Mouse (Mus musculus): ENCODE results near the gene Mepe. TPM values are rescaled to one million over a fixed set of nuclear protein-coding genes. Genes with fewer than 3 reads are reported as not detected.

Gene Mepe
- total and polyA plus RNA-seq, 3 experiments = not detected

- no peak for ATAC-seq (ENCODE audit: extremely low read depth, insufficient number of reproducible peaks, low FRiP score, poor library complexity, severe bottlenecking)
- peaks cover 53% of the 10 kb centered on the region for H3K9me3 ChIP-seq (replicated peaks)
- no peak for DNase-seq (ENCODE audit: low spot score)
- no peaks in the 10 kb centered on the region for H3K36me3 ChIP-seq (replicated peaks)
- H3K27me3 ChIP-seq (ENCODE audit: insufficient read depth, low read length) = no peaks in the 10 kb centered on the region
- no peaks in the 10 kb centered on the region for H3K4me1 ChIP-seq (ENCODE audit: insufficient read depth, low read depth, low read length)
- TF ChIP-seq TAL1 (conservative IDR thresholded peaks at IDR 0.05; ENCODE audit: low read depth, low read length) (no peak), GATA2 (IDR thresholded peaks at IDR 0.05; ENCODE audit: borderline replicate concordance, low read depth, low read length) (no peak), GATA1 (IDR thresholded peaks at IDR 0.05; ENCODE audit: borderline replicate concordance, low read length) (no peak), CTCF (IDR thresholded peaks at IDR 0.05; ENCODE audit: low read depth, low read length) (no peak), POLR2AphosphoS5 (IDR thresholded peaks at IDR 0.05; ENCODE audit: insufficient replicate concordance, low read depth, low read length) (no peak)
- H3K4me3 ChIP-seq (ENCODE audit: low read depth, low read length) = no peak overlapping the region
These were observed 15.3 kb downstream of the Mepe start for GRCm38 (mm10) chr5:104340513-104340829.

DNA sequence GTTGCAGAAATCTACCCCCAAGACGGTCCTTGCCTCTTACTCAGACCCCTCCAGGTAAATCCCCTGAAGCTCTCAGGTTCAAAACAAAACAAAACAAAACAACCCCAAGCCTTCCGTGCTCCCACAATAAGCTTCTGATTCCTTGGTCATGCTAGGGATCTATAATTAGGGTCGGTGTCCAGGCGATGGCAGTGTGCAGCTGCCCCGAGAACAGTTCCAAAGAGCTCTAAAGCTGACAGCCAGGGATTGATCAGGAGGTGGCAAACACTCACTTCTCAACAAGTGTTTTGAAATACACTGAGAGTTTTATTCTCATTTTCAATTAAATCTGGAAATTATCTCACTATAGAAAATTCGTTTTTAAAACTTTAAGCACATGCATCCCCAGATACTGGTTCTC is 17.8 kb downstream of the Mepe start:
- DNase-seq (ENCODE audit: low spot score) = no peak
- TF ChIP-seq TAL1 (conservative IDR thresholded peaks at IDR 0.05; ENCODE audit: low read depth, low read length) (no peak), POLR2AphosphoS5 (IDR thresholded peaks at IDR 0.05; ENCODE audit: insufficient replicate concordance, low read depth, low read length) (no peak)
- no peaks in the 10 kb centered on the region for H3K36me3 ChIP-seq (replicated peaks)

DNA sequence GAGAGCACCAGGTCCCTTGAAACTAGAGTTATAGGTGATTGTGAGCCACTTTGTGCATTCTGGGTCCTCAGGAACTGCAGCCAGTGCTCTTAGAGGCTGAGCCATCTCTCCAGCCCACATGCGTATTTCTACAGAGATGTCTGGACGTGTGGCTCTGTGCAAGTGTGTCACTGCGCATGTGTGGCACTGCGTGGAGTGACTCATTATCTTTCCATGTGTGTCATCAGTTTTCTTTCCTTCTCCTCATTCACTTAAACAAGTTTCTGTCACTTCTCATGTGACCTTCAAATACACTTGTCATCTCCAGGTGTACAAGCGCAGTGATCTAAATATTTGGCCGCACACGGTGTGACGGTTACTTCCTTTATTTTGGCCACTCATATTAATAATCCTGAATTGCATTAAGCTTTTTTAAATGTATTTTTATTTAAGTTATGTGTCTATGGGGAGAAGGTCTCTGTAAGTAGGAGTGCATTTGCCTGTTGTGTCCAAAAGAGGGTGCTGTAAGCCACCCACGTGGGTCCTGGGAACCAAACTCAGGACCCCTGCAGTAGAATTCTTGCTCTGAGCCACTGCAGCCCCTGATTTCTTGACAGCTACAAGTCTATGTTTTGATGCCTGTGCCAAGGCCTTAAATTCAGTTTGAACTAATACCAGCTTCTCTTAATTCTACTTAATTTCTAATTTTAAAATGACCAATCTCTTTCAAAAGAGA is 19.6 kb downstream of the Mepe start:
- Histone ChIP-seq H3K4me3 (ENCODE audit: low read depth, low read length) (no peak overlapping the region), H3K36me3 (replicated peaks) (no peaks in the 10 kb centered on the region), H3K27me3 (ENCODE audit: insufficient read depth, low read length) (no peaks in the 10 kb centered on the region), H3K4me1 (ENCODE audit: insufficient read depth, low read depth, low read length) (no peaks in the 10 kb centered on the region), H3K9me3 (replicated peaks) (peaks cover 49% of the 10 kb centered on the region)
- no peak for TF ChIP-seq GATA2 (IDR thresholded peaks at IDR 0.05; ENCODE audit: borderline replicate concordance, low read depth, low read length)
- TF ChIP-seq GATA1 (IDR thresholded peaks at IDR 0.05; ENCODE audit: borderline replicate concordance, low read length) = no peak
- TF ChIP-seq TAL1 (conservative IDR thresholded peaks at IDR 0.05; ENCODE audit: low read depth, low read length) = no peak
- no peak for TF ChIP-seq CTCF (IDR thresholded peaks at IDR 0.05; ENCODE audit: low read depth, low read length)
- TF ChIP-seq POLR2AphosphoS5 (IDR thresholded peaks at IDR 0.05; ENCODE audit: insufficient replicate concordance, low read depth, low read length) = no peak
- ATAC-seq (ENCODE audit: extremely low read depth, insufficient number of reproducible peaks, low FRiP score, poor library complexity, severe bottlenecking) (no peak), DNase-seq (ENCODE audit: low spot score) (no peak)

More for the DNA sequence above, 17.8 kb downstream of the Mepe start:
- peaks cover 46% of the 10 kb centered on the region for H3K9me3 ChIP-seq (replicated peaks)
- H3K4me1 ChIP-seq (ENCODE audit: insufficient read depth, low read depth, low read length) = no peaks in the 10 kb centered on the region
- H3K27me3 ChIP-seq (ENCODE audit: insufficient read depth, low read length) = no peaks in the 10 kb centered on the region
- H3K4me3 ChIP-seq (ENCODE audit: low read depth, low read length) = no peak overlapping the region
- no peak for ATAC-seq (ENCODE audit: extremely low read depth, insufficient number of reproducible peaks, low FRiP score, poor library complexity, severe bottlenecking)

- Histone ChIP-seq H3K27me3 (ENCODE audit: insufficient read depth, low read length) (no peaks in the 10 kb centered on the region), H3K9me3 (replicated peaks) (peaks cover 48% of the 10 kb centered on the region), H3K4me1 (ENCODE audit: insufficient read depth, low read depth, low read length) (no peaks in the 10 kb centered on the region), H3K4me3 (ENCODE audit: low read depth, low read length) (no peak overlapping the region), H3K36me3 (replicated peaks) (no peaks in the 10 kb centered on the region)
- TF ChIP-seq POLR2AphosphoS5 (IDR thresholded peaks at IDR 0.05; ENCODE audit: insufficient replicate concordance, low read depth, low read length) = no peak
- no peak for TF ChIP-seq TAL1 (conservative IDR thresholded peaks at IDR 0.05; ENCODE audit: low read depth, low read length)
- no peak for TF ChIP-seq CTCF (IDR thresholded peaks at IDR 0.05; ENCODE audit: low read depth, low read length)
- TF ChIP-seq GATA2 (IDR thresholded peaks at IDR 0.05; ENCODE audit: borderline replicate concordance, low read depth, low read length) = no peak
- TF ChIP-seq GATA1 (IDR thresholded peaks at IDR 0.05; ENCODE audit: borderline replicate concordance, low read length) = no peak
- no peak for ATAC-seq (ENCODE audit: extremely low read depth, insufficient number of reproducible peaks, low FRiP score, poor library complexity, severe bottlenecking)
- no peak for DNase-seq (ENCODE audit: low spot score)
These were observed 20.1 kb downstream of the Mepe start for GRCm38 (mm10) chr5:104345241-104345630.

GRCm38 (mm10) chr5:104351041-104351440 is 25.9 kb downstream of the Mepe start:
- Histone ChIP-seq H3K9me3 (replicated peaks) (peaks cover 40% of the 10 kb centered on the region), H3K4me1 (ENCODE audit: insufficient read depth, low read depth, low read length) (no peaks in the 10 kb centered on the region), H3K27me3 (ENCODE audit: insufficient read depth, low read length) (no peaks in the 10 kb centered on the region), H3K4me3 (ENCODE audit: low read depth, low read length) (no peak overlapping the region), H3K36me3 (replicated peaks) (no peaks in the 10 kb centered on the region)
- DNase-seq (ENCODE audit: low spot score) = no peak
- TF ChIP-seq CTCF (IDR thresholded peaks at IDR 0.05; ENCODE audit: low read depth, low read length) (no peak), POLR2AphosphoS5 (IDR thresholded peaks at IDR 0.05; ENCODE audit: insufficient replicate concordance, low read depth, low read length) (no peak), TAL1 (conservative IDR thresholded peaks at IDR 0.05; ENCODE audit: low read depth, low read length) (no peak), GATA2 (IDR thresholded peaks at IDR 0.05; ENCODE audit: borderline replicate concordance, low read depth, low read length) (no peak), GATA1 (IDR thresholded peaks at IDR 0.05; ENCODE audit: borderline replicate concordance, low read length) (no peak)
- ATAC-seq (ENCODE audit: extremely low read depth, insufficient number of reproducible peaks, low FRiP score, poor library complexity, severe bottlenecking) = no peak

- peaks cover 37% of the 10 kb centered on the region for H3K9me3 ChIP-seq (replicated peaks)
- H3K27me3 ChIP-seq (ENCODE audit: insufficient read depth, low read length) = no peaks in the 10 kb centered on the region
- H3K4me1 ChIP-seq (ENCODE audit: insufficient read depth, low read depth, low read length) = no peaks in the 10 kb centered on the region
- DNase-seq (ENCODE audit: low spot score) (no peak), ATAC-seq (ENCODE audit: extremely low read depth, insufficient number of reproducible peaks, low FRiP score, poor library complexity, severe bottlenecking) (no peak)
- no peak overlapping the region for H3K4me3 ChIP-seq (ENCODE audit: low read depth, low read length)
- TF ChIP-seq CTCF (IDR thresholded peaks at IDR 0.05; ENCODE audit: low read depth, low read length) (no peak), GATA2 (IDR thresholded peaks at IDR 0.05; ENCODE audit: borderline replicate concordance, low read depth, low read length) (no peak), GATA1 (IDR thresholded peaks at IDR 0.05; ENCODE audit: borderline replicate concordance, low read length) (no peak), TAL1 (conservative IDR thresholded peaks at IDR 0.05; ENCODE audit: low read depth, low read length) (no peak), POLR2AphosphoS5 (IDR thresholded peaks at IDR 0.05; ENCODE audit: insufficient replicate concordance, low read depth, low read length) (no peak)
- H3K36me3 ChIP-seq (replicated peaks) = no peaks in the 10 kb centered on the region
These were observed 26.7 kb downstream of the Mepe start for GRCm38 (mm10) chr5:104351874-104352273.

All from G1E (cell line).